Mouse (Mus musculus) bone marrow, adult 2 months (tissue): Measurements from ENCODE around the gene Pdcl3. TPM values are rescaled to one million over a fixed set of nuclear protein-coding genes. Genes with fewer than 3 reads are reported as not detected.
A peak's percentile ranks its signal among the peaks of the same experiment; 100 is the strongest.

Source experiments
- H3K27ac ChIP-seq: fragments of 200-500 bp; 2 replicates; pipeline ENCODE4 v1.5.1; 2012; ENCODE audit warnings: low read depth, mild to moderate bottlenecking, control low read depth, inconsistent platforms, low read length; ENCODE audit not compliant: control insufficient read depth, poor library complexity, insufficient read depth
- H3K4me1 ChIP-seq: fragments of 200-500 bp; 2 replicates; pipeline ENCODE4 v1.6.1; 2011; ENCODE audit warnings: low read length; ENCODE audit not compliant: control insufficient read depth, insufficient read depth
- H3K4me3 ChIP-seq: fragments of 200-500 bp; replicated peaks from 2 replicates; pipeline ENCODE3; 2011; ENCODE audit warnings: mild to moderate bottlenecking, low read depth, low read length, control low read depth; ENCODE audit not compliant: control insufficient read depth
- CTCF ChIP-seq: fragments of 200-500 bp; IDR thresholded peaks from 2 replicates; pipeline ENCODE4 v1.5.1; 2011; ENCODE audit warnings: low read length, control low read depth; ENCODE audit not compliant: control insufficient read depth, insufficient read depth
- POLR2A ChIP-seq: fragments of 200-500 bp; IDR thresholded peaks from 2 replicates; pipeline ENCODE4 v1.6.1; 2011; ENCODE audit warnings: low read depth, mild to moderate bottlenecking, control low read depth, low read length, borderline replicate concordance; ENCODE audit not compliant: control insufficient read depth
- WGBS: fragments of 180-500 bp; shearing (Covaris S2); methylation state at CpG from one replicate; pipeline ENCODE4 v1.1.7; 2018; 5-methylcytosine and 5-hydroxymethylcytosine counted together
- polyA plus RNA-seq: library from polyadenylated mRNA; stranded (reverse); fragments of >200 nt; gene quantifications from 2 replicates; pipeline ENCODE4 v1.2.4, GENCODE M21; 2011; ENCODE audit warnings: low replicate concordance; ENCODE audit not compliant: missing spikeins, insufficient read depth, insufficient read length

Gene Pdcl3
- polyA plus RNA-seq, 1 experiment: 37.6 TPM

GRCm38 (mm10) chr1:38983870-38984269, 1.5 kb upstream of the Pdcl3 start:
- 36% methylated on average over 2 of the region's 2 CpGs for WGBS
- no peak overlapping the region for H3K4me3 ChIP-seq
- H3K27ac ChIP-seq: no peak overlapping the region
- H3K4me1 ChIP-seq: no peaks in the 10 kb centered on the region; the same call in 1 of the 2 replicates
- TF ChIP-seq POLR2A (no peak), CTCF (no peak)

GRCm38 (mm10) chr1:38987080-38987864, 1.9 kb downstream of the Pdcl3 start:
- TF ChIP-seq CTCF (no peak), POLR2A (peak; percentile 59; the same call in 1 of the 2 replicates)
- Histone ChIP-seq H3K27ac (peak overlapping the region; percentile 35; the same call in 1 of the 2 replicates), H3K4me3 (peak overlapping the region; percentile 88), H3K4me1 (no peaks in the 10 kb centered on the region; the same call in 1 of the 2 replicates)
- 5% methylated on average over 38 of the region's 38 CpGs for WGBS

GRCm38 (mm10) chr1:38987865-38988211, 2.4 kb downstream of the Pdcl3 start:
- no peak for TF ChIP-seq CTCF
- 0 out of 2 replicates have a peak, but pooled peaks have one; percentile 1 for TF ChIP-seq POLR2A
- no peaks in the 10 kb centered on the region; the same call in 1 of the 2 replicates for H3K4me1 ChIP-seq
- WGBS: under 1% methylated on average over 25 of the region's 25 CpGs
- peak overlapping the region; percentile 88 for H3K4me3 ChIP-seq
- peak overlapping the region; percentile 35; the same call in 1 of the 2 replicates for H3K27ac ChIP-seq

- TF ChIP-seq POLR2A: no peak
- no peak for TF ChIP-seq CTCF
- H3K27ac ChIP-seq: no peak overlapping the region
- WGBS: 13% methylated on average over 7 of the region's 7 CpGs
- H3K4me3 ChIP-seq: peak overlapping the region; percentile 38
- H3K4me1 ChIP-seq: no peaks in the 10 kb centered on the region; the same call in 1 of the 2 replicates
Measured at GRCm38 (mm10) chr1:38988357-38988756, 2.9 kb downstream of the Pdcl3 start.

GRCm38 (mm10) chr1:38992365-38992764, 7.0 kb downstream of the Pdcl3 start:
- 75% methylated on average over 3 of the region's 3 CpGs for WGBS
- Histone ChIP-seq H3K4me1 (no peaks in the 10 kb centered on the region; the same call in 1 of the 2 replicates), H3K27ac (no peak overlapping the region), H3K4me3 (no peak overlapping the region)
- no peak for TF ChIP-seq CTCF
- TF ChIP-seq POLR2A: no peak

GRCm38 (mm10) chr1:39001106-39001505, 15.7 kb downstream of the Pdcl3 start:
- H3K27ac ChIP-seq: no peak overlapping the region
- H3K4me3 ChIP-seq: no peak overlapping the region
- WGBS: 8% methylated on average over 5 of the region's 5 CpGs
- no peak for TF ChIP-seq POLR2A
- TF ChIP-seq CTCF: peak; percentile 52
- no peaks in the 10 kb centered on the region for H3K4me1 ChIP-seq

GRCm38 (mm10) chr1:39005751-39006354, 20.4 kb downstream of the Pdcl3 start:
- 79% methylated on average over 10 of the region's 10 CpGs for WGBS

GRCm38 (mm10) chr1:39006830-39007829, 21.7 kb downstream of the Pdcl3 start:
- no peak overlapping the region for H3K27ac ChIP-seq
- 20% methylated on average over 11 of the region's 11 CpGs for WGBS
- no peaks in the 10 kb centered on the region for H3K4me1 ChIP-seq
- no peak for TF ChIP-seq POLR2A
- TF ChIP-seq CTCF: no peak
- no peak overlapping the region for H3K4me3 ChIP-seq

More at GRCm38 (mm10) chr1:39005751-39006354, 20.4 kb downstream of the Pdcl3 start:
- TF ChIP-seq POLR2A: no peak
- no peak for TF ChIP-seq CTCF
- Histone ChIP-seq H3K27ac (no peak overlapping the region), H3K4me1 (no peaks in the 10 kb centered on the region), H3K4me3 (no peak overlapping the region)
